Mouse (Mus musculus) cerebellum, adult (tissue): ENCODE measurements around the gene Mlycd.

Source experiments
- ATAC-seq: cut with Nextera tagmentation; 2 replicates; pipeline ENCODE4 v1.9.2; 2017; ENCODE audit warnings: mild to moderate bottlenecking, moderate library complexity, mixed read lengths; ENCODE audit not compliant: insufficient number of reproducible peaks, low FRiP score, low TSS enrichment

Gene Mlycd

DNA sequence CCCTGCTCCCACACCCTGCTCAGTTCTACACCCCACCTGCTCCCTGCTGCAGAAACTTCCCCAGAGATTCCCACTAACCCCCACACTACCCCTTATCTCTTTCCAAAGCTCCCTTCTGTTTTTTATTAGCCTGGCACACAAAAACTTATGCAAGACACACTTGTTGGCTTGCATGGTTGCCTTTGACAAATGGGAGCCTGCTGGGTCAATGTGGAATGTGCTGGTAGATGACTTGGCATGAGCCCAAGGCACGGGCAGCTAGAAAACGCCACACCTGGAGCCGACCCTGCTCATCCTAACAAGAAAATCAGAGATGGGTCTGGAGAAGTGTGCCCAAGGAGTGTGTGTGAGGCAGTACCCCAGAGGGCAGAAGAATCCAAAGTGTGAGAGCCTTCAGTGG, 34.9 kb downstream of the Mlycd start:
- no peak for ATAC-seq

DNA sequence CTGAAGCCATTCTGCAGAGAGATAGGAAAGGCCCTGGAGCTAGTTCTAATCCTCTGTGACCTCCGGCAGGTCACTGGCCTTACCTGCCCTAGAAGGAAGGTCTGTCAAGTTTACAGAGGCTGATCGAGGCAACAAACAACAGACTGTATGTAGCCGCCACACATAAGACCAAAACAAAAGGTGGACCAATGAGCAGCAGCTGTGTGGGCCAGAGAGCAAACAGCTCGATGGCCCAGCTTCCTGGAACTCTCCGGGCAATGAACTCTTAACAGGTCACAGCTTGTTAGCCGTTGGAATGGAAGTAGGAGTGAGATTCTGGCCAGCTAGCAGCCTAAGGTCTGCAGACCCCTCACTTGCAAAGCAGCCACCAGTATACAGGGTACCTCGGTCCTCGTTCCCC, 35.6 kb downstream of the Mlycd start:
- ATAC-seq: no peak

DNA sequence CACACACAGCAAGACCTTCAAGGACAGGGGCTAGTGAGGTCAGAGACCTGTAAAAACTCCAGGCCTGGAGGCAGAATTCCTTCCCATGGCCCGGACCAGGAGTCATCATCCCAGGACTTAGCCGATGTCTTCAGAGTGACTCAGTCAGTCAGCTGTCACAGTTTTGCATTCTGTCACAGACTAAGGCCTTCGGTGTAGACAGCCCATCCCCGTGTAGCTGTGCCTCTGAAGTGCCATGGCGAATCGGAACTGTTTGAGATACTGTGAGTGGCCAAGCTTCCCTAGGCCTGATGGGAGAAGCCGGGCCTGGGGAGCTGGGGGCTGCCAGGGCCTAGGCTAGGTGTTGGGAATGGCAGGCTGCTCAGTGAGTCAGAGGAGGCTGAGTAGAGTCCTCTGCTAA, 36.0 kb downstream of the Mlycd start:
- ATAC-seq: no peak

DNA sequence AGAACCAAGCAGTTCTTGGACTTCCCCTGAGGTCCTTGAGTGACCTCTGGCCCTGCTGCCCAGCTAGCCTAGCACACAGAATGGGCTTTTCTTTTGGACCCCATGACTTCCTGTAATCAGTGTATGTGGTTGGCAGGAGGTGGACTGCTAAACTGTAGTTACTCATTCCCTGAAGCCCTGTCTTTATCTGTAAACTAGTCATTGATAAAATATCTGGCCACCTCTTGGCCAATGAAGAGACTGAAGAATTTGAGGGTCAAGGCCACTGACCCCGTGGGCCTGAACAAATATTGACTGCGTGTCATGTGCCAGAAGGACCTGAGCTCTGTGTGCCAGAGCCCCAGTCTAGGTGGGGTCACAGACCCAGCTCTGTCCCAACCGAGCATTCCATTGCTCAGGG, 37.7 kb downstream of the Mlycd start:
- no peak for ATAC-seq

DNA sequence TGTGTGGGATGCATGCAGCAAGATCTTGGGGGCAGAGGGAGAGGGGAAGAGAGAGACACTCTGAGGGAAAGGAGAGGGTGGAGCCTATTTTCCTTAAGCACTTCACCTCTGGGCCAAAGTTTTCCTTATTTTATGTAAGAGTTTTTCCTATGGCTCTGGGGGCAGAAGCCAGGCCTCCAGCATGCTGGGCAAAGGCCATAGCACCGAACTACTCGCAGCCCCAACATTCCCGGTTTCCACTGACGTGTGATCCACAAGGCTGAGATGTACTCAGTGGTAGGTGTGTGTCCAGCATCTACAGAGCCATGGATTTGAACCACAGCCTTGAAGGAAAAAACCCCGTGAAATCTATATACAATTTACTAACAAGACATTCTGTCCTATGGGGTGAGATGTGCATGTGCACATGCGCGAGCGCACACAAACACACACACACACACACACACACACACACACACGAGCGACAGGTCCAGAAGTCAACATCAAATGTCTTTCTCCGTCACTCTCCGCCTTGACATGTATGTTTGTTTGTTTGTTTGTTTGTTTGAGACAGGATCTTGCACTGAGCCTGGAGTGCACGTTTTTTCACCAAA, 39.0 kb downstream of the Mlycd start, which contains the start of gene Osgin1:
TSS of gene Osgin1 (plus strand) at position 543 of the 593 bp plus-strand sequence.
- no peak for ATAC-seq

DNA sequence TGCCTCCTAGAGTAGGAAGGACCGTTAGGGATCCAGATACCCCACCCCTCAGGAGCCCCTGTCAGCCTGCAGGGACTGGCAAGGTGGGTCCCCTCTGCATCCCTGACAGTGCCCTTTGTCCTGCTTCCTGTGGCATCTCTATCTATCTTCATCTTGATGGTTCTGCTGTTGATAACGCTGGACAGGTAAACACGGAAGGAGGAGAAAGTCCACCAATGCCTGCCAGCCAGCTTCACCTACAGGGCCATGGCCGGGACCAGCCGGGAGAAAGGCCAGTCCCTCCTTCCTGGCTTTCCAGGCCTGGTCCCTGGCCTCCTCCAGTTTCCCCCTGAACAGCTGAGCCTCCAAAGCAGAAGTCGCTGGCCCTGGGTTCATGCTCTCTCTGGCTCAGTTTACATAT, 39.9 kb downstream of the Mlycd start:
- ATAC-seq: no peak

DNA sequence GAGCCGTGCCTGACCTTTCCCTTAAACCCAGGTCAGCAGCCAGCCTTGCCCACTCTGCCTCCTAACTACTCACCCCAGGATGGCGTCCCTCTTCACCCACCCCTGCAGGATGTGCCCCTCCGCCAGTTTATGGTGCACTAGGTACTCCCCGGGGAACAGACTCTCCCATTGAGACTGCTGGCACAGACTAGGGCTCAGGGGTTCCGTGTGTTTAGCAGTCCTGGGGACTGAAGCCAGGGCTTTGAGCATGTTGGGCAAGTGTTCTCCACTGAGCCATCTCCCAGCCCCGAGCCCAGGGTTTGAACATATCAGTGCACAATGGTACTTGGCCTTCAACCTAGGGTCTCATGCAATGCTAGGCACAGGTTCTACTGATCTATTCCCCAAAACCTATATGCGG, 40.8 kb downstream of the Mlycd start:
- no peak for ATAC-seq

DNA sequence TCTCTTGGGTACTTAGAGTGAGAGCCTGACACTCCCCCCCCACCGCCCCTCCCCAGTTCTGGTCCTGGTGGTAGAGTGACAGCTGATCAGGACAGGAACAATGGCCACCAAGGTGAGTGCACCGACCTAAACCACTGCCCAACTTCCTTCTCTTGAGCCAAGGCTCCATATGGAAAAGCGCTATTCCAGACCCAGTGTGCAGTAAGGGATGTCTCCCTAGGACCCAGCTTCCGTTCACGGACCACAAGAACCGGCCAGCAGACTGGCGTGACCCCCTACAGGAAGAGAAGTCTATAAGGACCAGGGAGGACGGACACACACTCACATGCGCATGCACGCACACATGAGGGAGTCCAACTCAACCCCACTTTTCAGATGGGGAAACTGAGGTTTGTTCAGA, 41.7 kb downstream of the Mlycd start:
- no peak for ATAC-seq

DNA sequence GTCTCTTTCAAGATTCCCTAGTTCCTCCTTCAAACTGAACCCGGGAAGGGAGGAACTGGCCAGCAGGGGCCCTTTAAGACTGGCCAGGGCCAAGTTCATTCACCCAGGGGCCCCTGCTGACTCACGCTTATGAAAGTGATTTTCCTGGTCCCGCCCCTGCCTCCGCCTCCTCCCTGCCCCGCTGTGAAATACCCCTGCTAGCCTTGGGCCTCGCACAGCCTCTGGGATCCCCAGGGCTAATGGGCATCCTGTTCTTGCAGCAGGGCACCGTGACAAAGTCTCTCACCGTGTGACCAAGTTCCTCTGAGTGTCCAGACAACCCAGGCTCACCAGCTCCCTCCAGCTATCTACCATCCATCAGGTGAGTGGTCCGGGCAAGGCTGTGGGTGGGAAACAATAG, 42.3 kb downstream of the Mlycd start:
- no peak for ATAC-seq

DNA sequence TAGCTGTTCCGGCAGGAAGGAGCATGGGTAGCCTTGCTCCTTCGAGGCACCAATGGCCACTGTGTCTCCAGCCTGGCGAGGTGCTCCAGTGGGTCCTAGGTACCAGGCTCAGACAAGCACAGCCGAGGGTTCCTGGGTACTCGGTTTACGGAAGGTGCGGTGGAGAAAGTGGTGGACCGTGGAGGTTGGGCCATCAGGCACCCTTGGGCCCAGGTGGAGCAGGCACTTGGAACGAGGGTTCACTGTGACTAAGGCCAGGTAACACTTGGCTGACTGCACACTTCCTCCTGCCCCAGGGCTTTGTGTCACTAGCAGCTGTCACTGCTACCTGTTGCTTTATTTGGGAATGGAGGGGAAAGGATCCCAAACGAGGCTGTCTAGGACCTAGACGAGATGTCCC, 42.8 kb downstream of the Mlycd start:
- ATAC-seq: no peak

DNA sequence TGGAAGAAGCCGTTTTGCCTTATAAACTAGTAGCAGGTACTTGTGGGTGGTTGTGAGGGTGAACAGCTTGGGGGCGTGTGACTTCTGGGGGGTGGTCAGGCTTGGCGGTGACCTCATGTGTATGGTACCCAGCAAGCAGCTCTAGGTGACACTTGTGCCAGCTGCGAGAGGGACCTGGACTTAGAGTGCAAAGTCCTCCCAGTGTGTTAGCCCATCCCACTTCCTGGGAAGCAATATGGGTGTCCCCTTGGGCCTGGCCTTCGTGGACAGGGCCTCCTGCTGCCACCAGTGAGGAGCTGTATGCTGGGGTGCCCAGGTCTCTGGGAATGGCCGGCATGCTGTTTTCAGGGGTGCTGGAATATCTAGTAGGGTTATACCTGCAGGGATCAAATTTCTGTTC, 44.2 kb downstream of the Mlycd start:
- no peak for ATAC-seq

DNA sequence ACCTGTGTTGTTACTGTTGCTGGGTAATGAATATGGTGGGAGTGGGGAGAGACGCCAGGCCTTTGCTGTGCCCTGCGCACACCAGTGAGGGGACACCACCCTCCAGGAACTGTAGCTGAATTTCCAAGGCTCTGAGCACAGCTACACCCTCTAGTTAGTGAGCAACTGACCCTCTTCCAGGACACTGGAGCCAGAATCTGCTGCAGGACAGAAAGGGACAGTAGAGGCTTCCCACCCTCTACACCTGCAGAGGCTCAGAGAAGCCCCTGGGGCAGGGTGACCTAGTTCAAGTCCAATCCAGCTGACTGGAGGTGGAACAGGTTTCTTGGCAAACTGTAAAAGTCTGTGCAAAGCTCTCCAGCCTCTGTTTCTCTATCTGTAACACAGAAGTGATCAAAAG, 44.7 kb downstream of the Mlycd start:
- ATAC-seq: no peak

DNA sequence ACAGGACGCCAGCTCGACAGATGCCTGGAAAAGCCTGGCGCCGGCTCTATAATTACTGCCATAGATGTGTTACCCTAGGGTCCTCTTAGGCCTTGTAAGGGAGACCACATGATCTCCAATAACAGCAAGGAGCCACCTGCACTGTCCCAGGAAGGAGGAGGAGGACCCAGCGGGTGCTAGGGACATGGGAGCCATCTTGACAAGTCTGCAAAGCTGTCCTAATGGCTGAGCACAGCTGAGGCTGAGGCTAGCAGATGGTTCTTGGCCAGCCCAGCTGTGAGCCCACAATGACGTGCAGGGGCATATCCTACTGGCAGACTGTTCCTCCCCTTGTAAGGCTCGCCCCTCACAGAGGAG, 45.2 kb downstream of the Mlycd start:
- no peak for ATAC-seq

DNA sequence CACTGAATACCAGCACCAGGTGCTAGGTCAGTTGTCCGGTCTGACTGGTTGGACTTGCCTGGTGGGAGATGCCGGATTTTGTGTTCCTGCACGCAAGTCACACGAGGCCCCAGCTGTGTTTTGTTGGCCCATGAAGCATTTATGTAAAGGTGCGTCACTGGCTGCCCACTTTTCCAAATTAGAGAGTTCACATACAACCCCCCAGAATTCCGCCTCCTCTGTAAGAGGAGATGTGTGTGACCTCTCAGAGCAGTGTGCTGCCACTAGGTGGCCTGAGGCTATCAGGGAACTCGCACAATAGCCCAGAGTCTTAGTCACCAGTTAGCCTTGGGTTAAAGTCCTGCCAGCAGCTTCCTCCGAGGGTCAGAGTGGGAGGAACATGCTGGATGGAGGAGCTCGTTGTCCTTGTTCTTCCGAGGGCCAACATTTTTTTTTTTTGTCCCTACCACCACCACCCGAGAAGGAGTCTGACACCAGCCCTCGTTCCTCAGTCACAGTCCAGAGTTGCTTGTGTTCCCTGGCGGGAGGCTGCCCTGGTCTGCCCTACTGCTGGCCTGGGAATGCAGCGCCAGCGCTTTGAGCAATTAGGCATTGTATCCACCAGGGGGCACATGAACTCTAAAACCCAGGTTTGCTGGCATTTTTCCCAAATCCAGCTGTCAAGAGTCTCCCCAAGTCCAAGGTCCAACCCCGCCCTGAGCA, 45.7 kb downstream of the Mlycd start:
- ATAC-seq: no peak; the same call in 1 of the 2 replicates

DNA sequence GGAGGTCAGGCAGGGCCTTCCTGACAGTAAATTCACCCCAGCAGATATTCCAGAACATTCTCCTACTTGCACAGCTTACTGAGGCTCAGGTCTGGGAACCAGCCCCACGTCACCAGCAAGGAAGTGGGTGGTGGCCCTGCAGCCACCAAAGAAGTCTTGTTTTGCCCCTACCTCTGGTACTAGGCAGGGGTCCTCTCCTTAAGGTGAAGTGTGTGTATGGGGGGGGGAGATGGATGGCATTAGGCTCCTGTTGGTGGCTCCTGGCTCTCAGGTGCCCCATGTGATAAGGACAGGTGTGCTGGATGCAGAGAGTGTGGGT, 46.2 kb downstream of the Mlycd start:
- no peak for ATAC-seq

DNA sequence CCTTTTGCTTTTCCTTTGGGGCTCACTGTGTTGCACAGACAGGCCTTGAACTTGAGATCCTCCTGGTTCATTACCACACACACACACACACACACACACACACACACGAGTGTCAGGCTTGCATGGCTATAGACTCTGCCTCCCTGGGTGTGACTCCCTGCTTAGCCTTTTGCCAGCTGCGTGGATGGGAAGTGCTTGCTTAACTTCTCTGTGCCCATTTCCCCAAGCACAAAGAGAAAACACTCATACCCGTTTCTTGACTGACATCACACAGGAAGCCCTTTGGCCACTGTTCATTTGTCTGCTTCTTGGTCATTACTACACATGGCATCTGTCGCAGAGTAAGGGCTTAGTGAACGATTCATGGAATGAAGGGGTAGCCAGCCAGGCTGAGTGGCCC, 47.3 kb downstream of the Mlycd start:
- no peak for ATAC-seq

DNA sequence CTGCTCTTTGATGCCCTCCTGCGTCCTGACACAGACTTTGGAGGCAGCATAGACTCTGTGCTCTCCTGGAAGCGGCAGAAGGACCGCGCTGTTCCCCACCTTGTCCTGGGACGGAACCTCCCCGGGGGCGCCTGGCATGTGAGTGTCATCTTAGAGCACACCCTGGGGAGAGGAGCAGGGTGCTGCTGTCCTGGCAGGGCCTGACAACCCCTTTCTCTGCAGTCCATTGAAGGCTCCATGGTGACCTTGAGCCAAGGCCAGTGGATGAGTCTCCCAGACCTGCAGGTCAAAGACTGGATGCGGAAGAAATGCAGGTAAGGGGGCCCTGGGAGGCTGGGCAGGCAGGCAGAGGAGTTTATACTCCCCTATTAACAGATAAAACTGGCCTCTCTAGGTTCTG, 48.3 kb downstream of the Mlycd start:
- ATAC-seq: no peak

DNA sequence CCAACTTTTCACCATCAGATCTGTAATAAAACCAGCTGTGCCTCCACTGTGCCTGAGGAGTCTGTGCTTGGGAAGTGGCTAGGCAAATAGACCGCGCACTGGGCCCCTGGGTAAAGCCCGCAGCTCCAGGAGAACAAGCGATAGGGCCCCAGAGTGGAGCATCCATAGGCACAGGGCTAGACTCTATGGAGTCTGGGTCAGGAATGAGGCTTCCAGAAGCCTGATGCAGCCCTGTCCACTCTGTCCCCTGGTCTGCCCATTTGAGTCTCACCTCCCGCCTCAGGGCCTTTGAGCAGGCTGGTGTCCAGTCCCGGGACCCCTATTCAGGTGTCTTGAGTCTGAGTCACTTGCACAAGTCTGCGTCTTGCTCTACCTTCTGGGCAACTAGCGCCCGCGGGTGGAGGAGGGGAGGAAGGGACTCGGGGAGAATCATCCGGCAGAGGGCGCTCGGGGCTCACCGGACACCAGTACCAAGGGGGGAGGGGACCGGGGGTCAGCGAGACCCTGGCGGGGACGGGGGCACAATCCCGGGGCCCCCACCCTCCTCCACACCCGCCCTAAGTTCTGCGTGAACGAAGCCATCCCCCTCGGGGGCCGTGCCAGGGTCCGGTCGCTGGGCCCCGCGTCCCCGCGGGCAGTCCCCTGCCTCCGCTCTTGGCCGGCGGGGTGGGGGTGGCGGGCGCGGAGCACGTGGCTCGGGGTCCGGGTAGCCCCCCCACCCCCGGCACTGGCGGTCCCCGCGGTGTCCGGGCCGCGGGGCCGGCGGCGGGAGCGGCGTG, 51.7 kb downstream of the Mlycd start, which contains the start of gene Necab2:
TSS of gene Necab2 (plus strand) at position 509 of the 779 bp plus-strand sequence.
- ATAC-seq: no peak

DNA sequence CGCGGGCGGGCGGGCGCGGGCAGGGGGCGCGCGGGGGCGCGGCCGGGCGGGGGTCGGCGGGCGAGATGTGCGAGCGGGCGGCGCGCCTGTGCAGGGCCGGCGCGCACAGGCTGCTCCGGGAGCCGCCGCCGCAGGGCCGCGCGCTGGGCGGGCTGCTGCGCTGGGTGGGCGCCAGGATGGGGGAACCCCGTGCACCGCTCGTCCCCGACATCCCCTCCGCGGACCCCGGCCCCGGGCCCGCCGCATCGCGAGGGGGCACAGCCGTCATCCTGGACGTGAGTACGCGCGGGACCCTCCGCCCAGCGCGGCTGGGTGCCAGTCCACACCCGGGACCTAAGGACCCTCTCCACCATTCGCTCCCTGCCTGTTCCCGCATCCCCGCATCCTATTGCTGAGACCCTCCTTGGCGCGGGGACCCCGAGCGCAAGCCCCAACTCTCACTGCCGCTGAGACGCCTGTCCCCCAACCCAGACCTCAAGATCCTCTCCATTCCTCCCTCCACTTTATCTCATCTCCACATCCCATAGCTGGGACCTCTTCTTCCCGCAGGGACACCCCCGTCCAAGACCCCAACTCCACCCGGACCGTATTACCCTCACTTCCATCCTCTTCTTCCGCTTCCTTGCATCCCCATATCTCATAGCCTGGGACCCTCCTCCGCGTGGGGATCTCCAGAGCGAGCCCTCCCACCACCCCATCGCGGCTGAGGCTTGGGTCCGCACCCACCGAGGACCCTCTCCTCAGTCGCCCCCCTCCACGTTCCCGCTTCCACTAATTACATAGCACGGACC, 52.5 kb downstream of the Mlycd start:
- no peak for ATAC-seq

DNA sequence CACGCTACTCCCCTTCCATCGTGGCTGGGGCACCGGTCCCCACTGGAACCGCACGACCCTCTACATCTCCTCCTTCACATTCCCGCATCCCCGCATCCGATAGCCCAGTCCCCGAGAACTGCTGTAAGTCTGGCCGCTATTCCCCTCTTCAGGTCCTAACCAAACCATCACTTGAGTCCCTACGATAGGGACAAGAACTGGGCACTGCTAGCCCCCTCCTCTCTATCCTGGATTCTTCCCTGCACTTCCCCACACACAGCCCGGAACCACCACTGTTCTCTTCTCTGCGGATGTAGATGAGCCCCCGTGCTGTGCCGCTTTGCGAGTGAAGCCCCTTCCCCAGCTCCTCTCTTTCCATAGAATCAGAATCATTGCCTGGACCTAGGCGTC, 53.1 kb downstream of the Mlycd start:
- ATAC-seq: no peak

DNA sequence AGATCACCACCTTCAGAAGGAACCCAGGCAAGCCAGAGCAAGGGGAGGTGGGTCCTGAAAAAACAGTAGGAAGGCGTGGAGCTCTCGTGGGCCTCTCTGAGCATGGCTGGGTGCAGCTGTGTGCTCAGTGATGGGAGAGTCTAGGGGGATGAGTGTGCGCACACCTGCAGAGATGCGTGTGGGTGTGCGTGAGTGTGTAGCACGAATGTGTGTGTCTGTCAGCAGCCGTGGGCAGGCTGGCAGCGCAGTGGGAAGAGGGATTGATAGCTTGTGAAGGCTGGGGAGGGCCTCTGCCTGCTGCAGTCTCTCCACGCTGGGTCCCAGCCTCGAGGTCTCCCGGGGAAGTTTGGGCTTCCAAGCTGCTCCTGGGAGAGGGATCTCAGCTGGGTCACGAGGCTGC, 54.9 kb downstream of the Mlycd start:
- ATAC-seq: no peak
